Mouse (Mus musculus): ENCODE measurements at regions not wholly inside any gene's neighbourhood (a gene's known extent, or its start where the extent isn't known, plus 50 kb on each side); places are given as distances from the start of the nearest gene placed in this dataset.

GRCm38 (mm10) chr6:107629376-107629775 is 99.8 kb downstream of the Lrrn1 start:
- no peaks in the 10 kb centered on the region for H3K9me3 ChIP-seq (replicated peaks)
- H3K4me1 ChIP-seq = peaks cover 5% of the 10 kb centered on the region; the same call in 1 of the 2 replicates
- no peak overlapping the region for H3K4me3 ChIP-seq (replicated peaks)
- 44% methylated on average over 1 of the region's 1 CpGs for WGBS
- no peak for ATAC-seq (ENCODE audit: low FRiP score)
- H3K4me2 ChIP-seq = no peak overlapping the region
- H3K9ac ChIP-seq (replicated peaks) = no peak overlapping the region
- H3K36me3 ChIP-seq = no peaks in the 10 kb centered on the region
- H3K27me3 ChIP-seq (replicated peaks) = no peaks in the 10 kb centered on the region
- H3K27ac ChIP-seq (replicated peaks) = no peak overlapping the region

- 59% methylated on average over 2 of the region's 2 CpGs for WGBS
- Histone ChIP-seq H3K9ac (replicated peaks) (no peak overlapping the region), H3K4me1 (no peaks in the 10 kb centered on the region), H3K4me2 (no peak overlapping the region), H3K9me3 (replicated peaks) (no peaks in the 10 kb centered on the region), H3K27ac (replicated peaks) (no peak overlapping the region), H3K4me3 (replicated peaks) (no peak overlapping the region), H3K27me3 (replicated peaks) (no peaks in the 10 kb centered on the region), H3K36me3 (no peaks in the 10 kb centered on the region)
- no peak for ATAC-seq (ENCODE audit: low FRiP score)
Measured at GRCm38 (mm10) chr6:107645751-107646150, 116.2 kb downstream of the Lrrn1 start.

- no peak for ATAC-seq (ENCODE audit: low FRiP score)
Measured at GRCm38 (mm10) chr6:107653840-107654523, 124.4 kb downstream of the Lrrn1 start.

GRCm38 (mm10) chr6:107657805-107658204 is 128.2 kb downstream of the Lrrn1 start:
- no peak for ATAC-seq (ENCODE audit: low FRiP score)
- H3K36me3 ChIP-seq = no peaks in the 10 kb centered on the region
- no peak overlapping the region for H3K4me2 ChIP-seq
- no peaks in the 10 kb centered on the region for H3K9me3 ChIP-seq (replicated peaks)
- WGBS = 84% methylated on average over 2 of the region's 2 CpGs
- no peak overlapping the region for H3K27ac ChIP-seq (replicated peaks)
- no peaks in the 10 kb centered on the region for H3K27me3 ChIP-seq (replicated peaks)
- no peaks in the 10 kb centered on the region for H3K4me1 ChIP-seq
- H3K9ac ChIP-seq (replicated peaks) = no peak overlapping the region
- H3K4me3 ChIP-seq (replicated peaks) = no peak overlapping the region

More at GRCm38 (mm10) chr6:107653840-107654523, 124.4 kb downstream of the Lrrn1 start:
- Histone ChIP-seq H3K4me1 (no peaks in the 10 kb centered on the region), H3K36me3 (no peaks in the 10 kb centered on the region), H3K9me3 (replicated peaks) (no peaks in the 10 kb centered on the region), H3K9ac (replicated peaks) (no peak overlapping the region), H3K27me3 (replicated peaks) (no peaks in the 10 kb centered on the region), H3K4me3 (replicated peaks) (no peak overlapping the region), H3K27ac (replicated peaks) (no peak overlapping the region), H3K4me2 (no peak overlapping the region)

GRCm38 (mm10) chr6:107661009-107661764 is 131.6 kb downstream of the Lrrn1 start:
- Histone ChIP-seq H3K4me2 (no peak overlapping the region), H3K9ac (replicated peaks) (no peak overlapping the region), H3K9me3 (replicated peaks) (no peaks in the 10 kb centered on the region), H3K27me3 (replicated peaks) (no peaks in the 10 kb centered on the region), H3K27ac (replicated peaks) (no peak overlapping the region), H3K36me3 (no peaks in the 10 kb centered on the region), H3K4me1 (no peaks in the 10 kb centered on the region), H3K4me3 (replicated peaks) (no peak overlapping the region)
- ATAC-seq (ENCODE audit: low FRiP score) = no peak
- WGBS = 75% methylated on average over 5 of the region's 5 CpGs

- Histone ChIP-seq H3K27ac (replicated peaks) (no peak overlapping the region), H3K27me3 (replicated peaks) (no peaks in the 10 kb centered on the region), H3K4me3 (replicated peaks) (no peak overlapping the region), H3K4me2 (no peak overlapping the region), H3K4me1 (no peaks in the 10 kb centered on the region), H3K36me3 (no peaks in the 10 kb centered on the region), H3K9me3 (replicated peaks) (no peaks in the 10 kb centered on the region), H3K9ac (replicated peaks) (no peak overlapping the region)
- WGBS = 93% methylated on average over 4 of the region's 4 CpGs
- ATAC-seq (ENCODE audit: low FRiP score) = no peak
Measured at GRCm38 (mm10) chr6:107699298-107699697, 169.7 kb downstream of the Lrrn1 start.

GRCm38 (mm10) chr6:107708185-107708584 is 178.6 kb downstream of the Lrrn1 start:
- H3K27me3 ChIP-seq (replicated peaks) = no peaks in the 10 kb centered on the region
- H3K36me3 ChIP-seq = no peaks in the 10 kb centered on the region
- peaks cover 6% of the 10 kb centered on the region for H3K4me1 ChIP-seq
- no peak overlapping the region for H3K27ac ChIP-seq (replicated peaks)
- H3K4me2 ChIP-seq = no peak overlapping the region
- no peaks in the 10 kb centered on the region for H3K9me3 ChIP-seq (replicated peaks)
- no peak overlapping the region for H3K4me3 ChIP-seq (replicated peaks)
- no peak for ATAC-seq (ENCODE audit: low FRiP score)
- 60% methylated on average over 2 of the region's 2 CpGs for WGBS
- H3K9ac ChIP-seq (replicated peaks) = no peak overlapping the region

GRCm38 (mm10) chr6:107708608-107709007 is 179.0 kb downstream of the Lrrn1 start:
- H3K4me2 ChIP-seq = no peak overlapping the region
- no peak overlapping the region for H3K9ac ChIP-seq (replicated peaks)
- ATAC-seq (ENCODE audit: low FRiP score) = no peak
- no peak overlapping the region for H3K4me3 ChIP-seq (replicated peaks)
- H3K27me3 ChIP-seq (replicated peaks) = no peaks in the 10 kb centered on the region
- H3K4me1 ChIP-seq = peaks cover 6% of the 10 kb centered on the region
- 94% methylated on average over 1 of the region's 1 CpGs for WGBS
- H3K9me3 ChIP-seq (replicated peaks) = no peaks in the 10 kb centered on the region
- H3K27ac ChIP-seq (replicated peaks) = no peak overlapping the region
- no peaks in the 10 kb centered on the region for H3K36me3 ChIP-seq

GRCm38 (mm10) chr6:107710360-107710759 is 180.8 kb downstream of the Lrrn1 start:
- no peak overlapping the region for H3K4me3 ChIP-seq (replicated peaks)
- ATAC-seq (ENCODE audit: low FRiP score) = no peak
- H3K4me1 ChIP-seq = peaks cover 6% of the 10 kb centered on the region
- no peaks in the 10 kb centered on the region for H3K27me3 ChIP-seq (replicated peaks)
- no peaks in the 10 kb centered on the region for H3K9me3 ChIP-seq (replicated peaks)
- H3K4me2 ChIP-seq = no peak overlapping the region
- H3K27ac ChIP-seq (replicated peaks) = no peak overlapping the region
- H3K9ac ChIP-seq (replicated peaks) = no peak overlapping the region
- WGBS = 61% methylated on average over 5 of the region's 5 CpGs
- H3K36me3 ChIP-seq = no peaks in the 10 kb centered on the region

GRCm38 (mm10) chr6:107711181-107712087 is 181.9 kb downstream of the Lrrn1 start:
- Histone ChIP-seq H3K27ac (replicated peaks) (no peak overlapping the region), H3K9me3 (replicated peaks) (no peaks in the 10 kb centered on the region), H3K36me3 (no peaks in the 10 kb centered on the region), H3K4me3 (replicated peaks) (no peak overlapping the region), H3K4me2 (0 out of 2 replicates have a peak overlapping the region, but pooled peaks have one; percentile 4), H3K27me3 (replicated peaks) (no peaks in the 10 kb centered on the region), H3K4me1 (peaks cover 6% of the 10 kb centered on the region), H3K9ac (replicated peaks) (no peak overlapping the region)
- no peak for ATAC-seq (ENCODE audit: low FRiP score)
- WGBS = 24% methylated on average over 22 of the region's 22 CpGs

- WGBS = 25% methylated on average over 6 of the region's 6 CpGs
- ATAC-seq (ENCODE audit: low FRiP score) = no peak
- Histone ChIP-seq H3K27ac (replicated peaks) (no peak overlapping the region), H3K36me3 (no peaks in the 10 kb centered on the region), H3K9me3 (replicated peaks) (no peaks in the 10 kb centered on the region), H3K4me1 (peaks cover 6% of the 10 kb centered on the region), H3K4me2 (no peak overlapping the region), H3K27me3 (replicated peaks) (no peaks in the 10 kb centered on the region), H3K9ac (replicated peaks) (no peak overlapping the region), H3K4me3 (replicated peaks) (no peak overlapping the region)
Measured at GRCm38 (mm10) chr6:107713051-107713450, 183.5 kb downstream of the Lrrn1 start.
